Mouse (Mus musculus): Measurements from ENCODE around the gene Obp1b.
"Not testable (repeated sequence)": the region's sequence is repeated elsewhere in the genome, so short reads cannot be mapped to it uniquely, and the experiment has no call there.

Obp1b gene

DNA sequence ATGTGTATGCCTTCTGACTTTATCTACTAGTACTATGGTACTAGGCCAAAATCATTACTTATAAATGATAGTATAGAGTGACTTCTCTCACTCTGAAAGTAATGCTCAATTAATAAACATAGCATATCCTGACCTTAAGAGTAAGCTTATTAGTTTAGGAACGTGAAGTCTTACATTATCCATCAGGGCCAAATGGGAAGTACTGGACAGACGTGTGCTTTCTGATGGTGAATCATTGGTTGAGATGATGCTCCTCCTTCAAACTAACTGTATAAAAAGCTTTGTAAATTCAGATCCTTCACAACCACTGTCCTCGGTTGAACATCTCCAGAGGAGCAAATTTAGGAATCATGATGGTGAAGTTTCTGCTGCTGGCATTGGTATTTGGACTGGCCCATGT is at the start of gene Obp1b:
Gene Obp1b, plus strand, starts transcription at position 301 of the 400 bp plus-strand sequence.
- not testable (repeated sequence) for DNase-seq (ENCODE audit: low spot score)

DNA sequence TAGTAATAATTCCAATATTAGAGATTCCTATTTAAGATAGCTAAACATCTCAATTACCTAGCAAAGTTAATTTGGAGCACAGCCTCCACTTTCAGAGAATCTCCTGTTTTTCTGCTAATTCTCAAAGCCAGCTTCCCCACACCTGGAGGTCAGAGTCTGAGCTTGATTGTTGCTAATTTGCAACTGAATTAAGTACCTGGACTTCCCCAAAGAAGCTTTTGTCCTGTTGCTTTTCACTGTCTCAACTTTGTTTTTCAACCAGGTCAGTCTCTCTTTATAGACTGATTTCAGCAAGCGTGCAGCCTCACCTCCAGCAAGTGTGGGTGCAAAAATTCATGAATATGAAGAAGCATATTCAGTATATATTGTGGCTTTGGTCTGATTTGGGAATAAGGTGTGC is 15.6 kb downstream of the Obp1b start:
- not testable (repeated sequence) for DNase-seq (ENCODE audit: low spot score)

DNA sequence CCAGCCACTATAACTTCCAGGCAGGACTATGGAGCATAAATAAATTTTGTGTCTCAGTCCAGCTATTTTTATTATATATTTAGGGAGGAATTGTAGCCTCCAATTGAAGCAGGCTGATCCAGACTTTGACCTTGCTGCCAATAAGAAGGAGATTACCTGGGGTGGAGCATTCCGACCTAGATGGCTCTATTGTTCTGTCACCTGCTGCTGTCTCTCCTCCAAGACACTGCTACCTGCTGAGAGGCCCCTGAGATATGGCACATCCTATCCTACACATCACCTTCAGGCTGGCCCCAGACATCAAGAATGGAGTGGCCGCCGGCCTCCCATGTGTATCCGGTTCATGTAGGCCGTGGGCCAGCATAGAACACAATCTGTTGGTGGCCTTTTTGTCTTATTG is 16.3 kb downstream of the Obp1b start:
- no peak for DNase-seq (ENCODE audit: low spot score)
